Mouse (Mus musculus): ENCODE measurements around the gene Suv39h1. TPM values are rescaled to one million over a fixed set of nuclear protein-coding genes. Genes with fewer than 3 reads are reported as not detected.
"Not testable (repeated sequence)": the region's sequence is repeated elsewhere in the genome, so short reads cannot be mapped to it uniquely, and the experiment has no call there.

The Suv39h1 gene
- polyA plus RNA-seq, 1 experiment from 2014 or later: 32.5 TPM

DNA sequence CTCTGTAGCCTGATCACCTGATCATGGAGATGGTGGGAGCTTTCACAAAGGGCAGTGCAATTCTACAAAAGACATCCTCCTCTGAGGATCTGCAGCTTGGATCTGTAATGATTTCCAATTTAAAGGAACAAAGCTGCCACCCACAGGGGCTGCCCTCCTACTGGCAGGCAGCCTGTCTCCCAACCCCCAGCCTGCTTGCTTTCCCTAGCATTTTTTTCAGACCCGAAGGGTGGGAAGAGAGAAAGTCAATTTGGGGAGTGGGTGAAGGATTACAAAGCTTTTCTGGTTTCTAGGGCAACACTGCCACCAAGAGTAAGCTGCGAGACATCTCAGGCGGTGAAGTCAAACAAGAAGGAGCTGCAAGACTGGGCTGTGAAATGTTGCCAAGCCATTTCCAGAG is 26.5 kb upstream of the Suv39h1 start:
- no peak overlapping the region for H3K27ac ChIP-seq
- TF ChIP-seq CTCF (IDR thresholded peaks at IDR 0.05; ENCODE audit: low read depth): peak; percentile 64; the same call in 1 of the 2 replicates
- no peak overlapping the region for H3K4me3 ChIP-seq (replicated peaks; ENCODE audit: low read depth, low read length)
- 21% methylated on average over 3 of the region's 3 CpGs for WGBS
- no peaks in the 10 kb centered on the region for H3K27me3 ChIP-seq (ENCODE audit: insufficient read depth, low read length)
- no peaks in the 10 kb centered on the region for H3K36me3 ChIP-seq (ENCODE audit: insufficient read depth, low read length)
- H3K9me3 ChIP-seq (replicated peaks; ENCODE audit: low read length): no peaks in the 10 kb centered on the region
- ATAC-seq (replicated peaks; ENCODE audit: low FRiP score, low read depth): no peak
- no peaks in the 10 kb centered on the region for H3K4me1 ChIP-seq (replicated peaks; ENCODE audit: insufficient read depth, low read length)
- H3K4me2 ChIP-seq (ENCODE audit: low read length): no peak overlapping the region
- DNase-seq (ENCODE audit: low spot score): peak; percentile 67
- no peak overlapping the region for H3K9ac ChIP-seq (ENCODE audit: low read depth, low read length)

DNA sequence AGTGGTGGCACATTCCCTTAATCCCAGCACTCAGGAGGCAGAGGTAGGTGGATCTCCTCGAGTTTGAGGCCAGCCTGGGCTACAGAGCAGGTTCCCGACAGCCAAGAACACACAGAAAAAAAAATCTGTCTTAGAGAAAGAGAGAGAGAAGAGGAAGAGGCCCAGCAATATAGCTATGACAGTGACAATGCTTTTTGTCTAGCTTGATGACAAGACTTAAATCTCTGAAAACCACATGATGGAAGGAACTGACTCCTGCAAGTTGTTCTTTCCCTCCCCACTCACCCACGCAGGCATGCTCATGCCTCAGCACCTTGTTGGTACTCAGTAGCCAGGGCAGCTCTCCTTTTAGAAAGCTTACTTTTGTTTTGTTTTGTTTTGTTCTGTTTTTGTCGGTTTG is 24.9 kb upstream of the Suv39h1 start:
- Histone ChIP-seq H3K9ac (ENCODE audit: low read depth, low read length) (no peak overlapping the region), H3K4me1 (replicated peaks; ENCODE audit: insufficient read depth, low read length) (no peaks in the 10 kb centered on the region), H3K4me2 (ENCODE audit: low read length) (no peak overlapping the region), H3K27me3 (ENCODE audit: insufficient read depth, low read length) (no peaks in the 10 kb centered on the region), H3K27ac (no peak overlapping the region), H3K9me3 (replicated peaks; ENCODE audit: low read length) (no peaks in the 10 kb centered on the region), H3K4me3 (replicated peaks; ENCODE audit: low read depth, low read length) (no peak overlapping the region), H3K36me3 (ENCODE audit: insufficient read depth, low read length) (no peaks in the 10 kb centered on the region)
- DNase-seq (ENCODE audit: low spot score) (no peak), ATAC-seq (replicated peaks; ENCODE audit: low FRiP score, low read depth) (no peak)
- no peak for TF ChIP-seq CTCF (IDR thresholded peaks at IDR 0.05; ENCODE audit: low read depth)
- 62% methylated on average over 4 of the region's 4 CpGs for WGBS

DNA sequence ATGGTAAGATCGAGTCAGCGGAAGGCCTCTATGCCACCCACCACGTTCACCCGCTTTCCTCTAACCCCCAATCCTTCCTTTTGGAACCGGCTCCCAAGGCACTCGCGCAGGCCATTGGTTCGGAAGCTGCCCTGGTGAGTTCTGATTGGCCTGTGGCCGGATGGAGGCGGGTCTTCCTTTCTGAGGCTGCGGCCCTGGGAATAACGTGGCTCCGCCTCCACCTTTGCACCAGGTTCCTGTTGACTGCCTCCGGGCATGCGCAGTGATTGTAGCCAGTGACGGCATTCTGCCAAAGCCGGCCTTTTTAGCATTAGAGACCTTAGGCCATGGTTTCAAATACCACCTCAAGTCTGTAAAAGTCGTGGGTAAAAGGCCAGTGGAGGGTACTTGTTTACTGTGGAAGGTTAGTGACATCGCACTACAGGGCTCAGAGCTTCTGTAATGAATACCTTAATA is 22.3 kb upstream of the Suv39h1 start:
- Histone ChIP-seq H3K9ac (ENCODE audit: low read depth, low read length) (0 out of 2 replicates have a peak overlapping the region, but pooled peaks have one; percentile 23), H3K9me3 (replicated peaks; ENCODE audit: low read length) (no peaks in the 10 kb centered on the region), H3K4me1 (replicated peaks; ENCODE audit: insufficient read depth, low read length) (no peaks in the 10 kb centered on the region), H3K27me3 (ENCODE audit: insufficient read depth, low read length) (no peaks in the 10 kb centered on the region), H3K36me3 (ENCODE audit: insufficient read depth, low read length) (no peaks in the 10 kb centered on the region), H3K4me2 (ENCODE audit: low read length) (peak overlapping the region; percentile 28; the same call in 1 of the 2 replicates), H3K27ac (peak overlapping the region; percentile 75), H3K4me3 (replicated peaks; ENCODE audit: low read depth, low read length) (no peak overlapping the region)
- TF ChIP-seq CTCF (IDR thresholded peaks at IDR 0.05; ENCODE audit: low read depth): no peak
- 28% methylated on average over 19 of the region's 19 CpGs for WGBS
- ATAC-seq (replicated peaks; ENCODE audit: low FRiP score, low read depth) (peak; percentile 96), DNase-seq (ENCODE audit: low spot score) (peak; percentile 97)

DNA sequence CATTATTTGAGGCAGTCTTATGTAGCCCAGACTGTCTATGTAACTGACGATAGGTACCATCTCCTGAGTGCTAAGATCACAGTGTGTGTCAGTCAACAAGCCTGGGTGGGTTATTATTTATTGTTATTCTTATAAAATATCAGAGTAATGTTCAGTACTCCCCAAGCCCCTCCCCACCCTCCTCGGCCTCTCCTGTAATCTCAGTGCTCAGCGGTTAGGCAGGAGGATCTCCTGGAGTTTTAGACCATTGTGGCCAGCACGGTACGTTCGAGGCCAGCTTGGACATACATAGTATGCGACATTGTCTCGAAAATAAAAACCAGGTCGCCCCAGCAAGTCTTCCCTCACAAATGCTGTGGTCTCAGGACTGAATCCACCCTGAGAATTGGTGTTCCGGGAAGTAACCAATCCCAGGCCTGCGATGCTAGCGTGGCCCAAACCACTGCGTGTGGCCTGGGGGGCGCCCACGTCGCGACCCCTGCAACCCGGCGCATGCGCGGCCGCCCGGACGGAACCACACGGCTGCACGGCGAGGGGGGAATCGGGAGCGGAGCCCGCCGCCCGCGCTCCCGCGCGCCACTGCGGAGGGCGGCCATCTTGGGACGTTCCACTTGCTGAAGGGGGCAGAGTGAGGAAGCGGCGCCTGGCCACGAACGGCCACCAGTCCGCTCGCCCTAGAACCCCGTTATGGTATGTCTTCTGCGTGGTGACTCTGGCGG is 21.7 kb upstream of the Suv39h1 start:
- H3K4me2 ChIP-seq (ENCODE audit: low read length): peak overlapping the region; percentile 43; the same call in 1 of the 2 replicates
- DNase-seq (ENCODE audit: low spot score); H3K27ac ChIP-seq; H3K4me1 ChIP-seq (replicated peaks; ENCODE audit: insufficient read depth, low read length); H3K27me3 ChIP-seq (ENCODE audit: insufficient read depth, low read length); H3K36me3 ChIP-seq (ENCODE audit: insufficient read depth, low read length); H3K9me3 ChIP-seq (replicated peaks; ENCODE audit: low read length); H3K9ac ChIP-seq (ENCODE audit: low read depth, low read length); H3K4me3 ChIP-seq (replicated peaks; ENCODE audit: low read depth, low read length): not testable (repeated sequence)
- 36% methylated on average over 26 of the region's 48 CpGs for WGBS
- ATAC-seq (replicated peaks; ENCODE audit: low FRiP score, low read depth): peak; percentile 95

DNA sequence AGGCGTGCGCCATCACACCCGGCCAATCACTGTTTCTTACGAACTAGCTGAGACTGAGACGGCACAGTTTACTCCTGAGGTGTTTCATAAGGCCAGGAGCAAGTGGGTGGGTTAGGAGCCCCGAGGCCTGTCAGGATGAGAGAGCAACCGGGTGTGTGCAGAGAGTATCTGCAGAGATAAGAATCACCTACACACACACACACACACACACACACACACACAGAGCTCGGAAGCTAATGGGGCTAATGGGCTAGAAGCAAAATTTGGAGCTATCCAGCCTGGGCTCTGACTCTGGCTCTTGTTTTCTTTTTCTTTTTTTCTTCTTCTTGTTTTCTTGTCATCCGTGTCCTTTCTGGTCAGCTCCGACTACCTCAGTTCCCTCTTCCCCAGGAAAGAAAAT is 21.0 kb upstream of the Suv39h1 start:
- Histone ChIP-seq H3K9ac (ENCODE audit: low read depth, low read length) (no peak overlapping the region), H3K36me3 (ENCODE audit: insufficient read depth, low read length) (no peaks in the 10 kb centered on the region), H3K27ac (no peak overlapping the region), H3K9me3 (replicated peaks; ENCODE audit: low read length) (no peaks in the 10 kb centered on the region), H3K4me2 (ENCODE audit: low read length) (peak overlapping the region; percentile 43; the same call in 1 of the 2 replicates), H3K27me3 (ENCODE audit: insufficient read depth, low read length) (no peaks in the 10 kb centered on the region), H3K4me3 (replicated peaks; ENCODE audit: low read depth, low read length) (no peak overlapping the region), H3K4me1 (replicated peaks; ENCODE audit: insufficient read depth, low read length) (no peaks in the 10 kb centered on the region)
- DNase-seq (ENCODE audit: low spot score) (no peak), ATAC-seq (replicated peaks; ENCODE audit: low FRiP score, low read depth) (no peak)
- TF ChIP-seq CTCF (IDR thresholded peaks at IDR 0.05; ENCODE audit: low read depth): no peak
- 76% methylated on average over 10 of the region's 10 CpGs for WGBS

DNA sequence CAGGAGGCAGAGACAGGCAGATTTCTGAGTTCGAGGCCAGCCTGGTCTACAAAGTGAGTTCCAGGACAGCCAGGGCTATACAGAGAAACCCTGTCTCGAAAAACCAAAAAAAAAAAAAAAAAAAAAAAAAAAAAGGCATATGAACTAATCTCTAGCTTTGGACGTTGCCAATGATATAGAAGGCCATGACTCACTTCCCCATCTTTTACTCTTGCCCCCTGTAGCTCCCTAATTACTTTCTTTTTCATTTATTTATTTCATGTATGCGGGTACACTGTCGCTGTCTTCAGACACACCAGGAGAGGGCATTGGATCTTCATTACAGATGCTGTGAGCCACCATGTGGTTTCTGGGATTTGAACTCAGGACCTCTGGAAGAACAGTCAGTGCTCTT is 16.4 kb upstream of the Suv39h1 start:
- WGBS: 79% methylated on average over 4 of the region's 5 CpGs
- H3K4me1 ChIP-seq (replicated peaks; ENCODE audit: insufficient read depth, low read length); ATAC-seq (replicated peaks; ENCODE audit: low FRiP score, low read depth); H3K36me3 ChIP-seq (ENCODE audit: insufficient read depth, low read length); H3K4me3 ChIP-seq (replicated peaks; ENCODE audit: low read depth, low read length); H3K9me3 ChIP-seq (replicated peaks; ENCODE audit: low read length); H3K27me3 ChIP-seq (ENCODE audit: insufficient read depth, low read length); H3K4me2 ChIP-seq (ENCODE audit: low read length); H3K27ac ChIP-seq; DNase-seq (ENCODE audit: low spot score); H3K9ac ChIP-seq (ENCODE audit: low read depth, low read length): not testable (repeated sequence)

Measured in kidney, postnatal 0 days (tissue).